Mouse (Mus musculus): Measurements from ENCODE around the gene Brdt. TPM values are rescaled to one million over a fixed set of nuclear protein-coding genes. Genes with fewer than 3 reads are reported as not detected.
"Not testable (repeated sequence)": the region's sequence is repeated elsewhere in the genome, so short reads cannot be mapped to it uniquely, and the experiment has no call there.

The Brdt gene
- polyA plus RNA-seq, 1 experiment = 11.2 TPM

DNA sequence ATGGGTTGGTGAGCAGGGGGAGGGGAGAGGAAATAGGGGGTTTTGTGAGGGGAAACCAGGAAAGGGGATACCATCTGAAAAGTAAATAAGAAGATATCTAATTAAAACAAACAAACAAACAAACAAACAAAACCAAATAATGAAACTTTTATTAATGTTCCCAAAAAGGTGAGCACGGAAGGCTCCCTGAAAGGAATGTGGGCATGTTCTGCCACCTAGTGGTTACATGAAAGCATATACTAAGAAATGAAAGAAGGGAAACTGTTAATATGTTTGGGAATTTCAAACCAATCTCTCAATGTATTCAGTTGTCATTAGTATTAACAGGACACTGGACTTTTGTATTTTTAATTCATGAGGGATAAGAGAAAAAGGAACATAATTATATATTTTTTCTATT is 10.3 kb upstream of the Brdt start:
- DNase-seq (ENCODE audit: extremely low spot score in 1 of 2, low spot score in 1 of 2) = peak in 1 of 2 experiments; percentile 60

DNA sequence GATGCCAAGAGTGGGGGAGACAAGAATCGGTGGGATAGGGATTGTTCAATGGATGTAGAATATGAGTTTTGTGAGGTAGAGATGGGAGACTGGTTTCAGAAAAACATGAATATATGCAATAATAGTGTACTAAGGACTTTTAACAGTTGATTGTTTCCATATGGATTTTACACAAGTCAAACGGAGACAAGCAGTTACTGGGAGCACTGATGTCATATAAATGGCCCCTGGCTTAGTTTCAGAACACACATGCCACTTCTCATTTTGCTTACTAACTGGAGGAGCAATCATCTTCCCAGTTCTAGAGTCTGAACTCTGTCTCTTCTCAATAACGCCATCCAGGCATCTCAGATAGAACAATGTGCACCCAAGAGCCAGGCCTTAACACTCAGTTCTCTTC is 9.4 kb downstream of the Brdt start:
- DNase-seq (ENCODE audit: extremely low spot score in 1 of 2, low spot score in 1 of 2) = no peak

DNA sequence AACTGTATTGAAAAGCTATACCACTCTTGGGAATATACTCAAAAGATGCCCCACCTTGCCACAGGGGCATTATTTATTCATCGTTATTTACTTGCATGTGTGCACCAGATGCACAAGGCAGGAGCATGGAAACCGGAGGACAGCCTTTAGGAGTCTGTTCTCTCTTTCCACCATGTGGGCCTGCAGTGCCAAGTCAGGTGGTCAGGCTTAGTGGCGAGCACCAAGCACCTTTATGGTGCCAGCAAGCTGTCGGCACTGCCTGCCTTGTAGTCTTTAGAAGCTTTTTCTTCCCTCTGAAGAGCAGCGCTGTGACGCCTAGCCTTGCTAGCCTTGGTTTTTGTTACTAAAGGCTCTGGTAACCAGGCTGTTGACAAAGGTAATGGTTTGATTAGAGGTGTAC is 11.9 kb downstream of the Brdt start:
- DNase-seq (ENCODE audit: extremely low spot score in 1 of 2, low spot score in 1 of 2) = no peak

DNA sequence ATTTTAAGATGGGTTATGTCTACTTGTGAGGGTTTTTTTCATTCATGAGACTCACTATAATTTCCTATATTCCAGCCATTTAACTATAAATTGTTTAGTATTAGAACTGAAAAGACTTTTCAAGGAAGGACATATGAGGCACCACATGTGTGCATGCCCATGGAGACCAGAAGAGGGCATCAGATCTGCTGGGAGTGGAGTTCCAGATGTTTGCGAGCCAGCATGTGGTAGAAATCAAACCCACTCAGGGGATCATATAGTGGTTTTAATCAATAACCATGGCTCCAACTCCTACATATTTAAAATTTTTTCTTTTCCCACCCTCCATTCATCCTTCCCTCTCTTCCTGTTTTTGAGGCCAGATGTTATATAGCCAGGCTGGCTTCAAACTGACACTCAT is 15.3 kb downstream of the Brdt start:
- DNase-seq (ENCODE audit: extremely low spot score in 1 of 2, low spot score in 1 of 2) = no peak

DNA sequence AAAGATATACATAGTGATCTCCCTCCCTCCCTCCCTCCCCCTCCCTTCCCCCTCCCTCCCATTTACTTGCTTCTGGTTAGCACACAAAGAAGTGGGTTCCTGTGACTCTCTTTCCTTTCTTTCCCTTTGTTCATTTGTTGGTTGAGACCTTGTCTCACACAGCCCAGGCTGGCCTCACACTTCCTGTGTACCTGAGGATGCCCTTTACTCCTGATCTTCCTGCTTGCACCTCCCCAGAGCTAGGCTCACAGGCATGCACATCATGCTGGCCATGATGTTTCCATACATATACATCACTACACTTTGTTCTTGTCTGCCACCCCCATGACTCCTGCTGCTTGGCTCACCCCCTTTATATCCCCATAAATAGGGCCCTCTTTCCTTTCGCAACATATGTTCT is 21.6 kb downstream of the Brdt start:
- DNase-seq (ENCODE audit: extremely low spot score in 1 of 2, low spot score in 1 of 2) = no peak

DNA sequence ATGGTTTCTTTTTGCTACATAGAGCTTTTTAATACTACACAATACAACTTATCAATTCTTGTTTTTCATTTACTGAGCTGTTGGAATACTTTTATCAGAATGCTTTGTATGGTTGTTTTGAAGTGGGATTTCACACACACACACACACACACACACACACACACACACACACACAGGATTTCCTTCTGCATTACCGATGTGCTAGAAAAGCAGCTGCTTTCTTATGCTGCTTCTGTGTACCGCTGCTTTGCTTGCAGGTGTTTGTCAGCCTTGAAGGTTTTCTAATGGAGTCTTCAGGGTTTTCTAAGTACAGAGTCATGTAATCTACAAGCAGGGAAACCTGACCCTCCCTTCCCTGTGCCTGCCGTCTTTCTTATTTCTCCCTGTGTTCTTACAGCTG is 23.0 kb downstream of the Brdt start:
- DNase-seq (ENCODE audit: extremely low spot score in 1 of 2, low spot score in 1 of 2) = no peak

DNA sequence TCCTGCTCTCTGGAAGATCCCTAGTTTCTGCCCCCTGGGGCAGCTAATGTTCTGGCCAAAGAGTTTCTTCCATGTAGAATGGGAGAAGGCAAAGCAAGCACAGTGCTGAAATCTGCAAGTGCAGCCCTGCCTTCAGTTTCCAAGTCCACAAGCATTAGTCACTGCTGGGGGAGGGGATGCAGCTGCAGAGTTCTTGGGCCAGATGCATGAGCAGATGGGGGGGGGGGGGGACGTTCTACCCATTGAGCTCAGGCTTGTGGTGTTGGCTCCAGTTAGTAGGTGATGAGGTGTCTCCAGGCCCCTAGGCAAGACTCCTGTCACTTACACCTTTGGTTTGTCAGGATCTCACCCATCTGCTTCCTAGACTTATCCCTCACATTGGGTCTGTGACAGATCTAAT is 24.8 kb downstream of the Brdt start:
- no peak for DNase-seq (ENCODE audit: extremely low spot score in 1 of 2, low spot score in 1 of 2)

DNA sequence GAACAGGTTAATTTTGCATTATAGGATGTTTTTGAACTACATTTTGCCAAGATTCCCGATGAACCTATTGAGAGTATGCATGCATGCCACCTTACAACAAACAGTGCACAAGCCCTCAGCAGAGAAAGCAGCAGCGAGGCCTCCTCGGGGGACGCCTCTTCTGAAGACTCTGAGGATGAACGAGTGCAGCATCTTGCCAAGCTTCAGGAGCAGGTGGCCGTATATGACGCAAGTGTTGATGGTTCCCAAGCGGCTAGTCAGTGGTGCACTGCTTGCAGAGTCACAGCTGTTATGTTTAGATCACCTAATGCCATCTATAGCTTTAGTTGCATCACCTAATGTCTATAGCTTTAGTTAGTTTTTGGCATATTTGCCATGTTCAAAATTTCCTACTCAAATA is 26.8 kb downstream of the Brdt start:
- no peak for DNase-seq (ENCODE audit: extremely low spot score in 1 of 2, low spot score in 1 of 2)

DNA sequence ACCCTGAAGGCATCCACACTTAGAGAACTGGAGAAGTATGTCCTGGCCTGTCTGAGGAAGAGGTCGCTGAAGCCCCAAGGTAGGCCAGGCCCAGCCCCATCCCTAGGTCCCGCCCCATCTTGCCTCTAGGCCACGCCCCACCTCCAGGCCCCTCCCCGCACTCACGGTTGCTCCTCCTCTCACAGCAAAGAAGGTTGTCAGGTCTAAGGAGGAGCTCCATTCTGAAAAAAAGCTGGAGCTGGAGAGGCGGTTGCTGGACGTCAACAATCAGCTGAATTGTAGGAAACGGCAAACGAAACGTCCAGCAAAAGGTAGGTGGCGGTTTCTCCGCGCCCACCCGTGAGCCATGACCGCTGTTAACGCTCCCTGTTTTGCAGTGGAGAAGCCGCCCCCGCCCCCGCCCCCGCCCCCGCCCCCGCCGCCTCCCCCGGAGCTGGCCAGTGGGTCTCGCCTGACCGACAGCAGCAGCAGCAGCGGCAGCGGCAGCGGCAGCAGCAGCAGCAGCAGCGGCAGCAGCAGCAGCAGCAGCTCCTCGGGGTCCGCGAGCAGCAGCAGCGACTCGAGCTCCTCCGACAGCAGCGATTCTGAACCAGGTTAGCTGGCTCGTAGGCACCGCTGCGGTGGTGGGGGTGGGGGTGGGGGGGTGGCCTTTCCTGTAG is 28.6 kb downstream of the Brdt start:
- DNase-seq (ENCODE audit: extremely low spot score in 1 of 2, low spot score in 1 of 2) = peak; percentile 73 to 92

DNA sequence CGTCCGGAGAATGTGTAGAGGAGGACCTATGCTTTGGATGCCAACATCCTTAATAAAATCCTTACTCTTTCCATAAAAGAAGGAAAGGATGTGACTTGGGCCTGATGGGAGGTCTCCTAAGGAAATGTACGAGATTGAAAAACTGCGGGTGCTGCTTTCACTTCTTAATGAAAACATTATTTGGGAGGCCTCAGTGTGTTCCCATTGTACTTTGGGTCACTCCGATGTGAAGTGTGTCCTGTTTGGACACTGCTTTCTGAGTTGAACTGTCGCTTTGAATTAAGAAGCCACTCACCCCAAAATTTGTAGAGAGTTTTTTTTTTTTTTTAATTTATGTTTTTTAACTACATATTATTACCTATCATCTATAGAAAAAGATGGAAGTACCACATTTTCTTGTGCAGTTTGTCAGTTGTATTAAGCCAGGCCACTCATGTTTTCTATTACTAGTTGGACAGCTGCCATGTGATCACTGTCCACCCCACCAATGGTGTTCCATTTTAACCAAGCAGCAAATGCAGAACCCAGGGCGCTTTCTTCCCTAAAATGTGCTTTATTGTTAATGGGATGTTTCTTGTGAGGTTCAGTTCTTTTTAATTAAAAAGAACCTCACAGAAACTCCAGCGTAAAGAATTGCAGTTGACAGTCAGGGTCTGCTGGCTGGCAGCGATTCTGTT is 29.2 kb downstream of the Brdt start:
- DNase-seq (ENCODE audit: extremely low spot score in 1 of 2, low spot score in 1 of 2) = no peak

DNA sequence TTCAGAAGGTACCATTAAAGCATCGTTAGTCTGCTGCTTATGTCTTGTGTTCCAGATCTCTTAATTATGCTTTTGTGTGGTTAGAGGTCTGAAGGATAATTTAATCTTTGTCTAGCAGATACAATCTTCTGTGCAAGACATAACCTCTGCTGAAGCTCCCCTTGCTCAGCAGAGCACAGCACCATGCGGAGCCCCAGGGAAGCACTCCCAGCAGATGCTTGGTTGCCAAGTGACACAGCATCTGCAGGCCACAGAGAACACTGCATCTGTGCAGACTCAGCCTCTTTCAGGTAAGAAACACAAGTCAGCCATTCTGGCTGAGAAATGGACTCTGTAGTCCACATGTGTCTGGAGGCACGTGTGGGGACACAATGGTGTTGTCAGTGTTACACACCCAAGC is 39.1 kb downstream of the Brdt start:
- DNase-seq (ENCODE audit: extremely low spot score in 1 of 2, low spot score in 1 of 2) = no peak

DNA sequence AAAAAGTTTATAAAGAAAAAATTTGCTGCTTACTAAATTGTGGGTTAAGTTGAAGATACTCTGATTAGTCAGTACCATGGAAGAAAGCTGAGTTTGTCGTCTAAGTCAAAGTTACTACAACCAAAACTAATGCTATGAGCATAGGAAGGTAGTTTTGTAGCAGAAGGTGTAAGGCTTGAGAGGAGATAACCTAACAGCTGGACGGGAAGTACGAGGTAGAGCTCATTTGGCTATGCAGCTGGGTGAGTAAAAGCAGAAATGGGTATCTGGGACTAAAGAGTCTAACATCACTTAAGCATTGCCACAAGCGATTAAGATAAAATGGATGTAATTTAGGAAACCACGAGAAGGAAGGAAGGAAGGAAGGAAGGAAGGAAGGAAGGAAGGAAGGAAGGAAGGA is 40.4 kb downstream of the Brdt start:
- DNase-seq (ENCODE audit: extremely low spot score in 1 of 2, low spot score in 1 of 2) = no peak

DNA sequence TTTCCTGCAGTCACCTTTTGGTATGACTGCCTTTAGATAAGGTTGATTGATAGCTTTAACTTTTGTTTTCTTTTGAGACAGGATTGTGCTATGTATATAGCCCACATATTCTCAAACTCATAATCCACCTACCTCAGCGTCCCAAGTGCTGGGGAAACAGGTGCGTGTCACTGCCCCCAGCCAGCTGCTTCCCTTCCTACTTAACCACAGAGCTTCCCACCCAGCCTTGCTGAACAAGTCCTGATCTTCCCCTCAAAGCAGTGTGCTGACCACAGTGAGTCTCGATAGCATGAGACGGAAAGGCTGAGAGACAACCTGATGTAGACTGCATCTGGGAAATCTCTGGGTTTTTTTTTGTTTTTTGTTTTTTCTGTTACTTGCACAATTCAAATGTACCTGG is 42.3 kb downstream of the Brdt start:
- no peak for DNase-seq (ENCODE audit: extremely low spot score in 1 of 2, low spot score in 1 of 2)

DNA sequence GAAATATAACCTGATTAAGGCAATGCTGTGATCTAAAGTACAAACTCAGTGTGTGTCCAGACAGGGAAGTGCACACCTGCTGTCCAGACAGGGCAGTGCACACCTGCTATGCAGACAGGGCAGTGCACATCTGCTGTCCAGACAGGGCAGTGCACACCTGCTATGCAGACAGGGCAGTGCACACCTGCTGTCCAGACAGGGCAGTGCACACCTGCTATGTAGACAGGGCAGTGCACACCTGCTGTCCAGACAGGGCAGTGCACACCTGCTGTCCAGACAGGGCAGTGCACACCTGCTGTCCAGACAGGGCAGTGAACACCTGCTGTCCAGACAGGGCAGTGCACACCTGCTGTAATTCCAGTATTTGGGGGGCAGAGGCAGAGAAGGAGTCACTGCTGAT is 55.5 kb downstream of the Brdt start:
- DNase-seq (ENCODE audit: extremely low spot score in 1 of 2, low spot score in 1 of 2) = not testable (repeated sequence)

DNA sequence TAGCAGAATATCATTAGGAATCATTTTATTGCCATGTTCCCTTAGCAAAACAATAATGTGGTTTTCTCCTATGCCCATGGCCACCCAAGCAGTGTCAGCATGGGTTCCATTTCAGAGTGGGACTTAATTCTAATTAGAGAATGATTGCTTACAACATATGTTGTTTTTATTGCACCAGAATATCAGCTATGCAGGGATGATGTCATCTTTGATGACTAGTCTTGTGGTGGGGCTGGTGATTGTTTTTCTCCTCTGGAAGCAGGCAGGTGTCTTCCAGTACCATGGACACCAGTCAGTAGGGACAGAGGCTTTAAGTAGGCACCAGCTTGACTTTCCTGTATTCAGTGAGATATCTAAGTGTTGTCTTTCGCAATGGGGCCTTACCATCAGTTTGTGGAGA is 56.8 kb downstream of the Brdt start:
- no peak for DNase-seq (ENCODE audit: extremely low spot score in 1 of 2, low spot score in 1 of 2)

DNA sequence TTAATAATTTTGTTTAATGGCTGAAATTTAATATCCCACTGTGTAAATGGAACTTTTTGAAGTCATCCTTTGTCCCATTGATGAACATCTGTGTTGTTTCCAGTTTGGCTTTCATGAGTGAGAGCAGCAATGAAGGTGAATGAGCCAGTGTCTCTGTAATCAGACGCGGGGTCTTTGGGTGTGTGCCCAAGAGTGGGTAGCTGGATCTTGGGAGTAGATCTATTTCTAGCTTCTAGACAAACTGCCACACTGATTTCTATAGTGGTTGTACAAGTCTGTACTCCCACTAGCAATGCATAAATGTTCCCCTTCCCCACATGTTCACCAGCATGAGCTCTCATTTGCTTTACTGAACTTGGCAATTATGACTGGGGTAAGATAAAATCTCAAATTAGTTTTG is 58.4 kb downstream of the Brdt start:
- DNase-seq (ENCODE audit: extremely low spot score in 1 of 2, low spot score in 1 of 2) = no peak

DNA sequence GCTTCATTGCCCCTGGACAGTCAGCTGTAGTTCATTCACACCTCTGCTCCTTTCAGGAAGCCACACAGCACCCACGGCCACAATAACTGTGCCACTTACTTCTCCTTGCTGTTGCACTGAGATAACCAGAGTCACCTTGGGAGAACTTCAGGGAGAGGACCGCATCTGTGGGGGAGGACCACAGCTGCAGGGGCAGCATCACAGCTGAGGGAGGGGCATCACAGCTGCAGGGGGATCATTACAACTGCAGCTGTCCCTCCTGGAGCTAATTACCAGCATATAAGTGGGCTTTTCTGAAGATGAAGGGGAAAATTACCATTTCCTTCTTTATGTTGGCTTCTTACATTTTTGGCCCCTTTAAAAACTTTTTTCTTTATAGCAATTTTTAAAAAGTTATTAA is 63.5 kb downstream of the Brdt start:
- no peak for DNase-seq (ENCODE audit: extremely low spot score in 1 of 2, low spot score in 1 of 2)

DNA sequence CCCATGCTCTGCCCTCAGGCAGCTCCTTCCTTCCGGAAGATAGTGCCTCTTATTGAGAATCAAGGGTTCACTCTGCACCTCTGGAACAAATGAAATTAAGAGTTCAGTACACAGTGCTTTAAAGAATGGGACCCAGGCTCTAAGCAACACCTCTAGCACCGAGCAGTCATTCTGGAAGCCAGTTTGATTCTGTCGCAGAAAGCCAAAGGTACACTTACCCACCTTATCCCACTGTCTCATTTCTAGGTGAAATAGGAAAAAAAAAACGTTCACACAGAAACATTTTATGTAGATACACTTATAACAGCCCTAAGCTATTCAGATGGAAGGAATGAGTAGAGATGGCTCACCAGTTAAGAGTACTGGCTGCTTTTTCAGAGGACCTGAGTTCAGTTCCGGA is 71.5 kb downstream of the Brdt start, which contains the start of gene Ephx4:
Gene Ephx4, plus strand, starts transcription at position 301 of the 400 bp plus-strand sequence.
- DNase-seq (ENCODE audit: extremely low spot score in 1 of 2, low spot score in 1 of 2) = no peak

DNA sequence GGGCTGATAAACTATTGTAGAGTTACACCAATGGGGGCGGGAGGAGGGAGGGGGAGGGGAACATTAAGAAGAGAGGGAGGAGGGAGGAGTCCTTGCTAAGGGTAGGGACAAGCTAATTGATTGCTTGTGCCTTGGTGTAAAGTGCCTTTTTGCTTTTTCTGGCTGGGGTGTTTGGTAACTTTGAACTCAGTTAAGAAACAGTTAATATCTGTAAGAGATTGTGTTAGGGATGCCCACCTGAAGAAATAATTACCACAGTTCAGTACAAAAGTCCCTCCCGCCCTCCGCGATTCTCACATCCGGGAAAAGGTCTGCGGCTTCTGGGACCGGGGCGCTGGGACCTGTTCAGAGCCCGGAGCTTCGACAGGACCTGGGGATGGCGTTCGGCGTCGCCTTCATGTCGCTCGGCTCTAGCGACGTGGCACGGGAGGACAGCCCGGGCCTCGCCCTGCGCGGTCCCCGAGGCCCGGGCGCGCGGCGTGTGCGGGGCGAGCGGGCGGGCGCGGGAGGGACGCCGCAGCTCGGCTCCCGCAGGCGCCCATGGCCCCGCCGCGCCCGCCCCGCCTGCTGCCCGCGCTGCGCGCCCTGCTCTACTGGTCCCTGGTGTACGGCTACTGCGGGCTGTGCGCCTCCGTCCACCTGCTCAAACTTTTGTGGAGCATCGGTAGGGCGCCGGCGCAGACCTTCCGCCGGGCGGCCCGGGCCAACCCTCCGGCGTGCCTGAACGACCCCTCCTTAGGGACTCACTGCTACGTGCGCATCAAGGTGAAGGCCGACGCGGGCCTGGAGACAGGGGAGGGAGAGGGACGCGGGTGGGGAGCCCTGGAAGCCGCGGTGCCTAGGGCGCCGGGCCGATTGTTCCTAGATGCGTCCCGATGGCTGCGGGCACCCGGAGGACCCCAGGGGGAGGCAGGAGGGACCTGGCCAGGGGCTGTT is 72.3 kb downstream of the Brdt start:
- no peak for DNase-seq (ENCODE audit: extremely low spot score in 1 of 2, low spot score in 1 of 2)

DNA sequence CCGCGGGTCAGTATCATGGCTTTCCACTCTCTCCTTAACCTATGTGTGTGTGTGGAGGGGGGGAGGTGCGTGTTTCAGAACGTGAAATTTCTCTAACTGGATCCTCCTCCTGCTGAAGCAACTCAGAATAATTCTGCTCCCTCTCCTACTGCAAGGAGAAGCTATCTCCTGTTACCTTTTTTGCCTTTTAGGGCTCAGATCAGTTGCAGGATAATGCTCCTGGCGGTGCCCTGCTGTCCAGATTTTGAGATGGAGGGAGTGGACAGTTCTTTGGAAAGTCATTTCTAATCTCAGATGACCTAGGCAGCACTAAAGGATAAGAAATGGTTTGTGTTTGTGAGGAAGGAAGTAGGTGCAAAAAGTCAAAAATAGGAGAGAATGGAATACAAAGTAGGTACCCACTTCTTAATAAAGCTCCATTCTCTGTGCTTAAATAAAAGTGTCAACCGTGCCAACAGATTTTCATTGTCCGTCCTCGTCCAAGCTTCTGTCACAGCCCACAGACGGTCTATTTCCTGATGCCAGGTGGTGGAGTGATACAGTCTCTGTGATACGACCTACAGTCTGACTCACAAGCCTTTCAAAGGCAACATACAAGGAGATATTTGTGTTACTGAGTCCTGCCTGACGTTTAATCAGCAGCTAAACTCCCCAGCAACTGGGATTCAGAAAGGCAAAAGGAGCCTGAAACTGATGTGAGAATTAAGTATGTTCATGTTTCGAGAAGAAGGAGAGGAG is 73.2 kb downstream of the Brdt start:
- DNase-seq (ENCODE audit: extremely low spot score in 1 of 2, low spot score in 1 of 2) = peak; percentile 81 to 84

DNA sequence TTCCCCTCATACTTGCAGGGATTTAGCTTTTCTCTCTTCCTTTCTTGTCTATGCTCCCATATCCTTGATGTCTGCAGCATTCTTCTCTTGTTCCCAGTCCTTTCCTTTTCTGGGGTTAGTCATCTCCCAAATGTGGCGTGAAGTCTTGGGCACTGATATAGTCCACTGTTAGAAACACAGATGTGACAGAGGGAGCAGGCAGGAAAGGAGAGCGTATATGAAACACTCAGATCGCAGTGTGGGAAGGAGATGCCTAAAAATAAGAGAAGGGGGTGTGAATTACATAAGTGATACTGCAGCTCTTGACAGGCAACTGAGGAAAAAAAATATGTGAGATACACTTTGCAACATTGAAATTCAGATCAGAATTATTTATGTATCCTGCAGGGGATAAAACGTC is 74.4 kb downstream of the Brdt start:
- DNase-seq (ENCODE audit: extremely low spot score in 1 of 2, low spot score in 1 of 2) = peak; percentile 85
